Mouse (Mus musculus) adrenal gland, postnatal 36 days (tissue): ENCODE measurements around the gene Olfr1301. TPM values are rescaled to one million over a fixed set of nuclear protein-coding genes. Genes with fewer than 3 reads are reported as not detected.

Source experiments
- DNase-seq, 2 experiments: peaks; one replicate each; pipeline ENCODE4 v3.0.0; 2021; ENCODE audit warnings: mixed read lengths in 1 of 2
- long read RNA-seq, 2 experiments: library from polyadenylated mRNA; stranded (forward); transcript quantifications; one replicate each; pipeline ENCODE4 v2.0.0; 2021; ENCODE audit warnings: borderline sequencing depth in 2 of 2
- total RNA-seq, 2 experiments: library from RNA; stranded (reverse); gene quantifications; 2 replicates each; pipeline ENCODE4 v1.2.3; 2021

The Olfr1301 gene
- not detected for total RNA-seq
- long read RNA-seq, experiment 1: 0 reads
- long read RNA-seq, experiment 2: 0 reads

GRCm38 (mm10) chr2:111750706-111751105 lies at the start of gene Olfr1301:
Olfr1301 (plus strand) TSS chr2:111751006.
- no peak for DNase-seq

- no peak for DNase-seq
These were observed 24.1 kb upstream of the Olfr1301 start for GRCm38 (mm10) chr2:111726739-111727138.

DNA sequence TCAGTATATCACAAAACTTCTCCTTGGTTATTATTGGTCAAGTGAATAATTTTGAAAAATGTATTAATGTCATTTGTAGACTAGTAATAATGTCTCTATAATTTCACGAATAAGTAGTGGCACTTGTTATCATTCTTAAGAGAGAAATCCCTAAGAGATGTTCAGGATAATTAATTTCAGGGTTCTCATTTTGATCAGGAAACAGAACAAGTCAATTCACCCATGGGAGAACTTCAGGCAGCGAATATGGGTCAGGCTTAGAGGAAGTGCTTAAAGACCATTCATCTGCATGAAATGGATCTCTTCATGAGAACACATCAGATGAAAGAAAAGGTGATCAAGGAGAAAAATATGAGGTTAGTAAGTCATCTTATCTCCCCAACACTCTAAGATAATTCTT lies 26.3 kb downstream of the Olfr1301 start, which contains the start of gene Olfr1302:
Gene Olfr1302, plus strand, starts transcription at position 301 of the 400 bp plus-strand sequence.
- no peak for DNase-seq

Other genes starting within 250 kb of the Olfr1301 start
- not detected for gene Olfr1293-ps, start 225.8 kb upstream of the Olfr1301 start, total RNA-seq
- gene Olfr1294, start 210.7 kb upstream of the Olfr1301 start, total RNA-seq: not detected
- not detected for gene Olfr1295, start 181.3 kb upstream of the Olfr1301 start, total RNA-seq
- gene Olfr1297, start 124.5 kb upstream of the Olfr1301 start, total RNA-seq: not detected
- gene Olfr1298, start 101.8 kb upstream of the Olfr1301 start, total RNA-seq: not detected
- gene Olfr1299, start 89.6 kb upstream of the Olfr1301 start, total RNA-seq: not detected
- not detected for gene Olfr1302, start 26.4 kb downstream of the Olfr1301 start, total RNA-seq
- gene Olfr1303, start 69.3 kb downstream of the Olfr1301 start, total RNA-seq: not detected
- not detected for gene Olfr1305, start 126.1 kb downstream of the Olfr1301 start, total RNA-seq
- not detected for gene Olfr1306, start 165.3 kb downstream of the Olfr1301 start, total RNA-seq
- under 1 TPM in 1 of 2 experiments, not detected in 1; 0.03 TPM for gene Olfr1307, start 198.4 kb downstream of the Olfr1301 start, total RNA-seq
- not detected for gene Olfr1308, start 213.9 kb downstream of the Olfr1301 start, total RNA-seq
- not detected for gene Olfr1309, start 239.3 kb downstream of the Olfr1301 start, total RNA-seq